Mouse (Mus musculus) limb, embryonic 11.5 days (tissue): Measurements from ENCODE around the gene Rora. TPM values are rescaled to one million over a fixed set of nuclear protein-coding genes. Genes with fewer than 3 reads are reported as not detected.
A peak's percentile ranks its signal among the peaks of the same experiment; 100 is the strongest.

ENCODE experiments used
- ATAC-seq: fragments of 200-750 bp; cut with Nextera tagmentation; 2 replicates; pipeline ENCODE4 v1.8.0; 2017; ENCODE audit warnings: low read depth; ENCODE audit not compliant: insufficient number of reproducible peaks, low FRiP score, low TSS enrichment
- DNase-seq: peaks from one replicate; pipeline ENCODE4 v3.0.0-alpha.2; 2015; ENCODE audit warnings: low spot score
- H3K27ac ChIP-seq: fragments of 300-500 bp; sonication (generic); replicated peaks from 2 replicates; pipeline ENCODE4 v1.5.1; 2014; ENCODE audit warnings: low read depth, mild to moderate bottlenecking, low read length
- H3K27me3 ChIP-seq: fragments of 300-500 bp; sonication (generic); 2 replicates; pipeline ENCODE4 v1.6.1; 2014; ENCODE audit warnings: mild to moderate bottlenecking, low read length, mixed read lengths; ENCODE audit not compliant: control insufficient read depth, insufficient read depth
- H3K36me3 ChIP-seq: fragments of 300-500 bp; sonication (generic); 2 replicates; pipeline ENCODE4 v1.6.1; 2014; ENCODE audit warnings: mild to moderate bottlenecking, low read length, moderate library complexity, mixed read lengths; ENCODE audit not compliant: control insufficient read depth, insufficient read depth
- H3K4me1 ChIP-seq: fragments of 300-500 bp; sonication (generic); 2 replicates; pipeline ENCODE4 v1.6.1; 2014; ENCODE audit warnings: low read length, mixed read lengths; ENCODE audit not compliant: control insufficient read depth, insufficient read depth
- H3K4me2 ChIP-seq: fragments of 300-500 bp; sonication (generic); 2 replicates; pipeline ENCODE4 v1.6.1; 2014; ENCODE audit warnings: low read depth, mild to moderate bottlenecking, moderate library complexity; ENCODE audit not compliant: severe bottlenecking
- H3K4me3 ChIP-seq: fragments of 300-500 bp; sonication (generic); 2 replicates; pipeline ENCODE4 v1.5.1; 2014; ENCODE audit warnings: low read depth, low read length
- H3K9ac ChIP-seq: fragments of 300-500 bp; sonication (generic); 2 replicates; pipeline ENCODE4 v1.6.1; 2014; ENCODE audit warnings: mild to moderate bottlenecking, low read length
- H3K9me3 ChIP-seq: fragments of 300-500 bp; sonication (generic); 2 replicates; pipeline ENCODE4 v1.6.1; 2016; ENCODE audit warnings: low read length; ENCODE audit not compliant: control insufficient read depth
- WGBS: fragments of 180-500 bp; shearing (Covaris S2); extraction: QIAGEN DNeasy Blood & Tissue Kit; methylation state at CpG from one replicate; pipeline ENCODE4 v1.1.7; 2014; 5-methylcytosine and 5-hydroxymethylcytosine counted together
- polyA plus RNA-seq: library from polyadenylated mRNA; unstranded; fragments of >200 nt; fragmentation: Nextera tagmentation; extraction: Ambion mirVana; gene quantifications from 2 replicates; pipeline ENCODE4 v1.2.1, GENCODE M21; 2014

Gene Rora
- polyA plus RNA-seq, 1 experiment from 2014 or later, result 3.1 TPM

DNA sequence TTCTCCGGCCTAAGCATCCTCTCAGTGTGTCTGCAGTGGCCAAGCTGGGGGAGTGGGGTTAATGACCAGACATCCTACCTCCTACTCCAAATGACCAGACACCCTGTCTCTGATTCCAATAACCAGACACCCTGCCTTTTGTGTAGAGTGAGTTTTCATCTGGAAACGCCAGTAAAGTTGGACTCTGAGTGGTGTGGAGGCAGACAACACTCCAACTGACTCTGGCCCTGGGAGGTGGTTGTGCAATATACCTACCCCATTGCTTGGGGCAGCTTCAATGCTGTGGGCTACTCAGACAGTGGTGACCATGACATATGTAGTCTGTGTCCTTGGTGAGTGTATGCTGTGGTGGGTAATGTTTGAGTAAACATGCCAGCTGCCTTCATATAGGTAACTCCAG lies 645.9 kb downstream of the Rora start:
- ATAC-seq, result no peak
- 60% methylated on average over 2 of the region's 2 CpGs for WGBS

GRCm38 (mm10) chr9:69300296-69300695 lies 646.7 kb downstream of the Rora start:
- ATAC-seq (no peak), DNase-seq (no peak)
- Histone ChIP-seq H3K27me3 (no peaks in the 10 kb centered on the region), H3K4me1 (peaks cover 33% of the 10 kb centered on the region), H3K27ac (no peak overlapping the region), H3K9me3 (no peaks in the 10 kb centered on the region), H3K9ac (no peak overlapping the region), H3K36me3 (no peaks in the 10 kb centered on the region), H3K4me2 (no peak overlapping the region), H3K4me3 (no peak overlapping the region)
- 89% methylated on average over 8 of the region's 8 CpGs for WGBS

More for the DNA sequence above, 645.9 kb downstream of the Rora start:
- no peak for DNase-seq
- H3K4me1 ChIP-seq, result peaks cover 34% of the 10 kb centered on the region
- no peak overlapping the region for H3K4me2 ChIP-seq
- no peaks in the 10 kb centered on the region for H3K27me3 ChIP-seq
- no peak overlapping the region for H3K27ac ChIP-seq
- H3K36me3 ChIP-seq, result no peaks in the 10 kb centered on the region
- H3K4me3 ChIP-seq, result no peak overlapping the region
- no peak overlapping the region for H3K9ac ChIP-seq
- no peaks in the 10 kb centered on the region for H3K9me3 ChIP-seq

DNA sequence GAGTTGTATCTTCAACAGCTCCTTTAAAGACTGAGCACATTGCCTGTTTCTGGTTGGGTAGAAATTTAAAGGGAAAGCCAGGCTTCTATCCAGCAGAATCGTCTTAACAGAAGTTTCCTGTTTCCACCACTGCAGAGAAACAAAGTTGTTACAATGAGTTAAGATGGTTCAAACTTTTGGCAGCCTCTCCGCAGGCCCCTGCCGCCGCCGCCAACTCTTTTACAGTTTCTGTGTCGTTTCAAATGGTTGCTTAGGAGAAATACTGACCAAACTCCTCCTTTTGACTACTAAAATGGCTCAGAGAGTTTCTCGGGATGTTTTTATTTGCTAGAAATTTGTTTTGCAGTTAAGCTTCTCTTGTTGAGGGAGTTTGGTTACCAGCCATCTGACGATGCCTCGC lies 647.9 kb downstream of the Rora start:
- H3K4me3 ChIP-seq, result no peak overlapping the region
- WGBS, result under 1% methylated on average over 9 of the region's 9 CpGs
- no peaks in the 10 kb centered on the region for H3K9me3 ChIP-seq
- no peaks in the 10 kb centered on the region for H3K36me3 ChIP-seq
- peaks cover 36% of the 10 kb centered on the region for H3K4me1 ChIP-seq
- ATAC-seq (no peak), DNase-seq (peak; percentile 43)
- no peak overlapping the region; the same call in 1 of the 2 replicates for H3K4me2 ChIP-seq
- peak overlapping the region; percentile 55; the same call in 1 of the 2 replicates for H3K27ac ChIP-seq
- no peak overlapping the region for H3K9ac ChIP-seq
- no peaks in the 10 kb centered on the region for H3K27me3 ChIP-seq

GRCm38 (mm10) chr9:69301955-69302354 lies 648.4 kb downstream of the Rora start:
- DNase-seq (peak; percentile 41), ATAC-seq (0 out of 2 replicates have a peak, but pooled peaks have one; percentile 65)
- Histone ChIP-seq H3K27ac (peak overlapping the region; percentile 55; the same call in 1 of the 2 replicates), H3K27me3 (no peaks in the 10 kb centered on the region), H3K36me3 (no peaks in the 10 kb centered on the region), H3K9ac (no peak overlapping the region), H3K4me1 (peaks cover 40% of the 10 kb centered on the region), H3K9me3 (no peaks in the 10 kb centered on the region), H3K4me2 (no peak overlapping the region; the same call in 1 of the 2 replicates), H3K4me3 (no peak overlapping the region)
- WGBS, result 2% methylated on average over 4 of the region's 4 CpGs

DNA sequence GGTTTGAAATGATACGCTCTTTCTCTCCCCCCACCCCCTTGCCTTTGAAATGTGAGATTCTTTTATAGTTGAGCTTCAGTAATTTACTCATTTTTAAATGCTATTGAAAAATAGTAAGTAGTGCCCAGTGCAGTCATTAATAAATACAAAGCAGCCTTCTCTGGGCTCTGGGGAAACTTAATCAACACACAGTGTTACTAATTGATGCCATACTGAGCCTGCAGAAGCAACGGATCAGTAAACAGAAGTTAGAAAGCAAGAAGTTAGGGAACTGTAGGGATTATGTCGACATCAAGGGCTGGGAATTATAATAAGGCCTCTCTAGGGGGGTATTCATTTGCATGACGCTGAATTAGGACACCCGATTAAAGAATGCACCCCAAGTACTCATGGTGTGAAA lies 649.3 kb downstream of the Rora start:
- DNase-seq (no peak), ATAC-seq (no peak)
- 11% methylated on average over 5 of the region's 5 CpGs for WGBS
- H3K9ac ChIP-seq, result no peak overlapping the region
- no peaks in the 10 kb centered on the region for H3K9me3 ChIP-seq
- no peak overlapping the region for H3K4me3 ChIP-seq
- no peak overlapping the region for H3K4me2 ChIP-seq
- H3K27ac ChIP-seq, result no peak overlapping the region
- peaks cover 41% of the 10 kb centered on the region for H3K4me1 ChIP-seq
- H3K36me3 ChIP-seq, result no peaks in the 10 kb centered on the region
- H3K27me3 ChIP-seq, result no peaks in the 10 kb centered on the region

DNA sequence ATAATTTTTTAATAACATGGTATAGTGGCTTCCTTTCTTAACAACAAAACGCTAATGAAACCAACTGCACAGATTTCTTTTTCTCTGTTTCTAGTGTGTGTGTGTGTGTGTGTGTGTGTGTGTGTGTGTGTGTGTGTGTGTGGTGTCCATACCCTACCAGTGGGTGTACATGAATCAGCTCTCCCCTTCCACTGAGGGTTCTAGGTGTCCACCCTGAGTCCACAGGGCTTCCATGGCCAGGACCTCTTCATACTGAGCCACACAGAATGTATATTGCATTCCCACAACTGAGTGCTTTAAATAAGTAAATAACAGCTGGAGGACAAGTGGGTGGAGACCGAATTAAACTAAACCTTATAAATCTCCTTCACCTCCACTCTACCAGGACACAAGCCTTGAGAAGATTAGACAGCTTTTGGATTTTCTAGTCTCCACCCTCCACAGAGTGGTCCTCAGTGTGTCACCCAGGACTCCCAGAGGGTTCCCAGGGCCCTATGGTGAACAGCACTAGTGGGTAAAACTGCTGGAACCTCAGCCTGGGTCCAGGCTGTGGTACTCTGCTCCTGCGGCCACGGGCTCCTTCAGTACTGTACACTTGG lies 649.9 kb downstream of the Rora start:
- no peak overlapping the region for H3K27ac ChIP-seq
- WGBS, result 63% methylated on average over 4 of the region's 4 CpGs
- no peak overlapping the region for H3K4me2 ChIP-seq
- H3K27me3 ChIP-seq, result no peaks in the 10 kb centered on the region
- no peak overlapping the region for H3K4me3 ChIP-seq
- DNase-seq (no peak), ATAC-seq (no peak)
- H3K9ac ChIP-seq, result no peak overlapping the region
- H3K9me3 ChIP-seq, result no peaks in the 10 kb centered on the region
- H3K4me1 ChIP-seq, result peaks cover 41% of the 10 kb centered on the region
- H3K36me3 ChIP-seq, result no peaks in the 10 kb centered on the region

DNA sequence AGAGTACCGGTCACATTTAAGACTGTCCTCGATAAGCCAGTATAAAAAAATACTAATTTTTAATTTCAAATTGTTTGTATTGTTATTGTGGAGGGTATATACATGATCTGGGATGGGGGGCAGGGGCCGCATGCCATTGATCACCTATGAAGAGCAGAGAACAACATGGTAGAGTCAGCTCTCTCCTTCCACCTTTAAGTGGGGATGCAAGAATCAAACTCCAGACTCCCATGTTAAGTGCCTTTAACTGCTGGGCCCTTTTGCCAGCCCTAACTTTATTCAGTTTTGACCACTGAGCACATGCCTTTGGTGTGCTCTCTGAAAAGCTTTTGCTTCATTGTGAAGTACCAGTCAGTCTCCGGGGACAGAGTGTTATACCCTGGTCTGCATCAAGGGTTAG lies 650.4 kb downstream of the Rora start:
- H3K4me2 ChIP-seq, result no peak overlapping the region
- no peak overlapping the region for H3K27ac ChIP-seq
- no peak overlapping the region for H3K9ac ChIP-seq
- DNase-seq (no peak), ATAC-seq (no peak)
- no peaks in the 10 kb centered on the region for H3K36me3 ChIP-seq
- H3K9me3 ChIP-seq, result no peaks in the 10 kb centered on the region
- H3K4me3 ChIP-seq, result no peak overlapping the region
- WGBS, result 92% methylated on average over 4 of the region's 4 CpGs
- no peaks in the 10 kb centered on the region for H3K27me3 ChIP-seq
- H3K4me1 ChIP-seq, result peaks cover 40% of the 10 kb centered on the region

DNA sequence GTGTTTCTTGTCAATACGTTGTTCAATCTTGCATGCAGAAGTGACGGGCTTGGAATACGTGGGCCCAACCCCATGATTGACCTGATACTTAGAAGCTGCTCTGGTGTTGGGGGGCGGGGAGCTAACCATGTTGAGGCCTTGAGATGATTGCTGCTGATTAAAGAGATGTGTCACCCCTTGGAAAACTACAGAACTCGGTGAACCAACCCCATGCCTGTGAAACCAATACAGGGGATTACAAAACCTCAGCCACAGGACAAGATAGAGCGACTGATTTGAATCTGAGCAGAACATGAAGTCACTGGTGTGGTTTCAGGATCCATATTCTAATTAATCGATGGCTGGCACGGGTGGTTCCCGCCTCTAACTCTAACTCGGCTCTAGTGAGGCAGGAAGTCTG lies 650.9 kb downstream of the Rora start:
- WGBS, result 59% methylated on average over 10 of the region's 10 CpGs
- DNase-seq, result no peak
- Histone ChIP-seq H3K27ac (no peak overlapping the region), H3K4me1 (peaks cover 37% of the 10 kb centered on the region), H3K36me3 (no peaks in the 10 kb centered on the region), H3K9me3 (no peaks in the 10 kb centered on the region), H3K27me3 (no peaks in the 10 kb centered on the region), H3K9ac (no peak overlapping the region), H3K4me2 (no peak overlapping the region), H3K4me3 (no peak overlapping the region)
- ATAC-seq, result no peak

GRCm38 (mm10) chr9:69304991-69305390 lies 651.4 kb downstream of the Rora start:
- H3K9ac ChIP-seq, result no peak overlapping the region
- no peak for DNase-seq
- no peak overlapping the region for H3K4me2 ChIP-seq
- H3K4me3 ChIP-seq, result no peak overlapping the region
- no peak overlapping the region for H3K27ac ChIP-seq
- H3K4me1 ChIP-seq, result peaks cover 34% of the 10 kb centered on the region
- H3K9me3 ChIP-seq, result no peaks in the 10 kb centered on the region
- H3K36me3 ChIP-seq, result no peaks in the 10 kb centered on the region
- 59% methylated on average over 3 of the region's 3 CpGs for WGBS
- H3K27me3 ChIP-seq, result no peaks in the 10 kb centered on the region
- no peak for ATAC-seq
